22 mouse cellular contexts compared by ENCODE assay signal in the genomic region with DNA sequence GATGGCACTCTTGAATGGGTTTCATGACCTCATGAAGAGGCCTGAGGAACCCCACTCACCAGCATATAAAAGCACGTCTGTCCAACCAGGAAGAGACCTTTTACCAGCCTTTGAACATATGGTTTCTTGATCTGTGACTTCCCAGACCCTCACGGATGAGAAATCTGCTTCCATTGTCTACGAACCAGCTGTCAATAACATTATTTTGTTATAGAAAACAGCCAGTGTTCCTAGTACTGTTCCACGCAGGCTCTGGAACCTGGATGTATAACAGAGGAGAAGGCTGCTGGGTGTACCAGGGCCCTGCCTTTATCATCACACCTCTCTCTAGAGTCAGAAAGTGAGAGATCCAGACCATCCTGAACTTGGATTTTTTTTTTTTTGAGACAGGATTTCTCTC. TPM values are rescaled to one million over a fixed set of nuclear protein-coding genes. Genes with fewer than 3 reads are reported as not detected.
"Had no signal": no experiment of that assay in that cellular context is flagged by ENCODE, and none has a peak within 500 bp of the region (broad histone marks: within the 10 kb centered on the region; RNA-seq: fewer than 3 reads in every experiment).

No protein-coding gene starts in this region.

- DNase-seq: kidney, postnatal 14 days; layer of hippocampus, adult 9-11 months; liver; lung, adult 2 months; lung, postnatal 10 days; lung, postnatal 4 days; right cerebral cortex, adult 18-20 months; right cerebral cortex, postnatal 14 days; right cerebral cortex, postnatal 4 days; thymus, adult 2 months; thymus, postnatal 14 days; thymus, postnatal 4 days had no signal

- H3K36me3 ChIP-seq: intestine, embryonic 15.5 days; limb, embryonic 10.5 days; limb, embryonic 13.5 days; liver, embryonic 12.5 days; liver, embryonic 15.5 days; midbrain, embryonic 13.5 days; neural tube, embryonic 12.5 days; neural tube, embryonic 15.5 days had no signal

- H3K9me3 ChIP-seq: intestine, embryonic 15.5 days; limb, embryonic 10.5 days; limb, embryonic 13.5 days; liver, embryonic 12.5 days; liver, embryonic 15.5 days; midbrain, embryonic 13.5 days; neural tube, embryonic 12.5 days; neural tube, embryonic 15.5 days had no signal

- H3K4me2 ChIP-seq: intestine, embryonic 15.5 days; limb, embryonic 13.5 days; liver, embryonic 12.5 days; liver, embryonic 15.5 days; midbrain, embryonic 13.5 days; neural tube, embryonic 12.5 days; neural tube, embryonic 15.5 days had no signal

- H3K9ac ChIP-seq: intestine, embryonic 15.5 days; limb, embryonic 13.5 days; liver, embryonic 12.5 days; liver, embryonic 15.5 days; midbrain, embryonic 13.5 days; neural tube, embryonic 12.5 days; neural tube, embryonic 15.5 days had no signal

- ATAC-seq: liver, embryonic 12.5 days; midbrain, embryonic 13.5 days had no signal

- H3K4me1 ChIP-seq: intestine, embryonic 15.5 days; liver, embryonic 12.5 days; liver, embryonic 15.5 days; midbrain, embryonic 13.5 days; neural tube, embryonic 12.5 days had no signal

- H3K27ac ChIP-seq: intestine, embryonic 15.5 days; layer of hippocampus, adult 2 months; limb, embryonic 10.5 days; limb, embryonic 13.5 days; liver, embryonic 12.5 days; liver, embryonic 15.5 days; midbrain, embryonic 13.5 days; neural tube, embryonic 12.5 days; neural tube, embryonic 15.5 days had no signal

- H3K27me3 ChIP-seq: intestine, embryonic 15.5 days; liver, embryonic 12.5 days; liver, embryonic 15.5 days; midbrain, embryonic 13.5 days; neural tube, embryonic 12.5 days; neural tube, embryonic 15.5 days had no signal

- H3K4me3 ChIP-seq: intestine, embryonic 15.5 days; layer of hippocampus, adult 2 months; limb, embryonic 10.5 days; limb, embryonic 13.5 days; liver, embryonic 12.5 days; liver, embryonic 15.5 days; midbrain, embryonic 13.5 days; neural tube, embryonic 12.5 days; neural tube, embryonic 15.5 days had no signal

RNA-seq across cellular contexts. Expression of gene Adh7, which starts 29.7 kb away (rescaled TPM):
- polyA plus RNA-seq: large intestine, adult 2 months; neural tube, embryonic 12.5 days had no signal

RNA-seq across cellular contexts. Expression of gene 4930579F01Rik, which starts 53.6 kb away (rescaled TPM):
- polyA plus RNA-seq: large intestine, adult 2 months; limb, embryonic 10.5 days; liver, embryonic 12.5 days; liver, embryonic 15.5 days; lung, adult 2 months; midbrain, embryonic 13.5 days; neural tube, embryonic 12.5 days; neural tube, embryonic 15.5 days; thymus, adult 2 months had no signal
